Mouse (Mus musculus) small intestine, adult 2 months (tissue): Measurements from ENCODE around the gene Cdrt4.

ENCODE experiments used
- CTCF ChIP-seq: fragments of 200-500 bp; IDR thresholded peaks from 2 replicates; pipeline ENCODE4 v1.5.1; 2012; ENCODE audit warnings: low read depth, mild to moderate bottlenecking, control low read depth, inconsistent platforms, low read length, moderate library complexity, mixed read lengths; ENCODE audit not compliant: insufficient replicate concordance, insufficient read length; ENCODE audit errors: extremely low read depth
- POLR2A ChIP-seq: fragments of 200-500 bp; IDR thresholded peaks from 2 replicates; pipeline ENCODE4 v1.6.1; 2012; ENCODE audit warnings: low read depth, mild to moderate bottlenecking, control low read depth, inconsistent platforms, low read length, moderate library complexity

DNA sequence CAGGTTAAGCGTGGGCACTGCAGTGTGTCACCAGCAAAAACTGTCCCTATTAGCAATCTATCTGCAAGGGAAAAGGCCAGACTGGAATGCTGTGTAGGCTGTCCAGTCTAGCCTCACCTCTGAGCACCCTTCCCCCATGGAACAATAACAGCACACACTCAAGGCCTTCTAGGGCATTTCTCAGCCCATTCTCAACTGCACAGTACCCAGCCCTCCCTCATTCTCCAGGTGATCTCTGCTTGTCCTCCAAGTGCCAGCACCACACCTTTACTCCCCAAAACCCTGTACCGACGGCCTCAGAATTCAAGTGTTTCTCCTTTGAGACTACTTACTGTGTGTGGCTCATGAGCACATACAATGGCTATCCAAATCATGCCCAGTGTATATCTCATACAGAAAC, 77.1 kb downstream of the Cdrt4 start:
- TF ChIP-seq CTCF (no peak), POLR2A (no peak)
